Mouse (Mus musculus) heart, postnatal 10 days (tissue): ENCODE measurements around the gene Slc16a5. TPM values are rescaled to one million over a fixed set of nuclear protein-coding genes. Genes with fewer than 3 reads are reported as not detected.

ENCODE experiments used
- DNase-seq, 2 experiments: peaks; one replicate each; pipeline ENCODE4 v3.0.0; 2021
- intact Hi-C: fragments of 180-260 bp; cut with DNase I; formaldehyde crosslinking; loops from one replicate; pipeline ENCODE4 v1.15.1; 2025
- microRNA-seq, 2 experiments: library from miRNA; unstranded; fragments of <30 nt; microRNA quantifications; one replicate each; pipeline ENCODE4 v1.2.0; 2022
- total RNA-seq, 2 experiments: library from RNA; stranded (reverse); gene quantifications; 2 replicates each; pipeline ENCODE4 v1.2.3; 2021

Slc16a5 gene
- total RNA-seq, 2 experiments from 2014 or later: 0.15 to 0.57 TPM

DNA sequence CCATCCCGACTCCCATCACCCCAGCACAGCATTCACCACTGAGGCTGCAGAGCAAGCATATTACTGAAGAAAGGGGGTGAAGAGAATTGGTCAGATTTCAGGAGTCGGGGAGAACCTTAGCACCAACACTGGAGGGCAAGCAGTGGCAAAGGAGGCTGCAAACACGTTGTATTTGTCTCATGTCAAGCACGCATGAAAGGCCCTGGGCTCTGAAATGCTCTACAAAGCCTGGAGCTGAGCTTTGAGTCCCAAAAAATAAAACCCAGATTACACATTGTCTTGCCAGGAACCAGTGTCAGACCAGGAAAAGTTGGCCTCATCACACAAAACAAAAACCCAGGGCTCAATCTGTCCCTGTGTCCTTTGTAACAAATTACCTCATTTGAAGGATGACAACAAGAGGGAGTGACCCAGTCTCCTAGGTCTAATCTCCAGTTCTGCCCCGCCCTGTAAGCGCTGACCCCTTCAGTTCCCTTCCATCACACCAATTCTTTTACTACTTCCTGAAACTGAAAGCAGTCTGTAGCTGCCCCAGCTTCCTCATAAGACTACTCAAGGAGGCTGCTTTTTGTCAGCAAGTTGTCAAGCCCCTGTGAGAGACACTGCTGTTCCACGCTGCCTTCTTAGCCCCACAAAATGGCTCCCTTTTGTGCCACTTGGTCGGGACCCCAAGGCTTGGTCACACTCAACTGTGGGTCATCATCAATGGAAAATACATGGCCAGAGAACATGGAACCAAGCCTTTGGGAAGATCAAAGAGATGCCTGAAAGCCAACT, 50.3 kb downstream of the Slc16a5 start:
- peak; percentile 56 to 62 for DNase-seq

DNA sequence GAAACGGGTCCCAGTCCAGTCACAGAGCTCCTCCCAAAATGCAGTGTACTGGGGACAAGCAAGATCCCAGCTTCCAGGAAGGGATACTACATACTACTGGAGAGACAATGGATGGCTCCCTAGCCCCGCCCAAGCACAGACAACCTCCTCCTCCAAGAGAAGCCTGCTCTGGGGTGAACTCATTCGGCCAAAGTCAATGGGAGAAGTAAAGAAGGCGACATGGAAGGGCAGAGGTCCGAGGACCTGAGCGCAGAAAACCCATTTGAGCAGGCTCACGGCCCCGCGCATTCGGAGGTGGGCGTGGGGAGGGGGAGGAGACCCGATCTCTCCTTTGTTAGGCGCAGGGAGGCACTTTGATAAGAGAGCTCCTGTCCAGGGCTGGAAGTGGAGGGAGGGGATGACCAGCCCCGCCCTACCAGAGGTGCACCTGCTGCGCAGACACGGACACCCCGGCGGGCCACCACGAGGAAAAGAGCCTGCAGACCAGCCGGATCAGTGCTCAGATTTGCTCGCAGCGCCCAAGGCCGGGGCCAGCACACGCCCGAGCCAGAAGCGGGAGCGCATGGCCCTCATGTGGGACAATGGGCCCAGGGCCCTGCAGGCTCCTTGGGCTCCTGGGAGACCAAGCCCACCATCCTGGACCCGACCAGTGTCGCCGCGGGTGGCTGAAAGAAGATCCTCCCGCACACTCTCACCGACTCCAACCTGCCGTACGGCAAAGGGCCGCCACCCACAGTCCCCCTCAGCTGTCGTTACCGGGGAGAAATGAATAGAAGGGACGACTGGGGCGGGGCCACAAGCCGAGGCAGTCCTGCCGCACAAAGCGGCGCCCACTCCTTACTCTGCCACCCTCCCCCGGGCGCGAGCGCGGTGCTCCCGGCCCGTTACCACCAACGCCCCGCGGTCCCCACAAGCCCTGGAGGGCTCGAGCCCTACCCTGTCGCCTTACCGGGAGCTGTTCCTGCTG, 51.3 kb downstream of the Slc16a5 start:
- peak; percentile 57 to 62 for DNase-seq
- intact Hi-C loops: loop anchor here (2.0 kb wide), 1 partner anchor 21 kb away; no protein-coding TSS in a partner anchor

More for the DNA sequence above, 50.3 kb downstream of the Slc16a5 start:
- intact Hi-C loops: no loop called here

DNA sequence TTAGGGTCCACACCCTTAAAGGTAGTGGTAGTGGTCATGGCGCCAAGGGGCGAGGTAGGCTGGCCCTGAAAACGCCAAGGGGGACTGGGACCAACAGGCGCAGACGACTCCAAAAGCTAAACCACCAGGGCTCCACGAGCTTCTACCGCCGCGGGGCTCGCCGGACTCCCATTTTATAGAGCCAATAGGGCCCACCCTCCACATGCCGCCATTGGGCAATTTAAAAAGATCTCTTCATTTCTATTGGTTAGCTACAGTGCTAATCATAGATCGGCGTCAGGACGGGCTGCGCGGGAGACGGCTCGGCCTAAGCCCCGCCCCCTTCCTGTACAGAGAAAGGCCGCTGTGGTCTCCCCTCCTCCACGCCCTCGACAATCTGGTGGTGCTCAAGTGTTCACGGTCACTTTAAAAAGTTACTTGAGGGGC, 52.0 kb downstream of the Slc16a5 start, which contains the start of gene Jpt1:
Gene Jpt1, minus strand, starts transcription at position 150 of the 426 bp plus-strand sequence.
- DNase-seq: peak; percentile 99
- intact Hi-C loops: loop anchor here (2.0 kb wide), 1 partner anchor 21 kb away; no protein-coding TSS in a partner anchor

DNA sequence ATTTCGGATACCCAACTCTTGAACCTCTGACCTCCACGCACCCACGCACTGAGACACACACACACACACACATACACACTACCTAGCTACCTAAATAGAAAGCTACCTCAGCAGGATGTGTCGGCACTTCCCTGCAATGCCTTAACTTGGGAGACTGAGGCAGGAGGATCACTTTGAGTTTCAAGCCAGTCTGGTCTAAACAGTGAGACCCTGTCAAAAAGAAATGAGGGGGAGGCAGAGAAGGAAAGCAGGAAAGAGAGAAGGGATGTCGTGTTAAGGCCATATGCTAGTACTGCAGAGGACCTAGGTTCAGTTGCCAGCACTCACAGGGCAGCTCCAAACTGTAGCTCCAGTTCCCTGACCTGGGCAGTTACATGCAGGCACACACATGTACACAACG, 52.7 kb downstream of the Slc16a5 start:
- intact Hi-C loops: loop anchor here (2.0 kb wide), 1 partner anchor 20 kb away; no protein-coding TSS in a partner anchor
- no peak for DNase-seq

DNA sequence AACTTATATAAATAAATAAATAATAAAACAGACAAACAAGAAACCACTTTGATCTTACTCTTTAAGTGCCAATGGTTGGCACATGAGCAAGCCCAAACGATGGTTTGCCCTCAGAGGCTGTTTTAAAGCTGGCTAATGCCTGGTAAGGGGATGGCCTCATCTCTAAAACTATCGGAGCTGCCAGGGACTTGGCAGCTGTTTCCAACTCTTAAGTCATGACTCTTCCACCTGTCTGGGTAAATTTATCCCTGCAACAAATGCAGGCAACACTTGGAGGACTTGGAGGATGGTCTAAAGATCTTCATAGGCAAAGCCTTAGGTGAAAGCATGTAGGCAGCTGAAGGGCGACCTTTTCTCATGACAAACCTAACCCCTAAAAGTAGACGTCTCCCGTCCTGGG, 54.7 kb downstream of the Slc16a5 start:
- intact Hi-C loops: no loop called here
- no peak for DNase-seq

DNA sequence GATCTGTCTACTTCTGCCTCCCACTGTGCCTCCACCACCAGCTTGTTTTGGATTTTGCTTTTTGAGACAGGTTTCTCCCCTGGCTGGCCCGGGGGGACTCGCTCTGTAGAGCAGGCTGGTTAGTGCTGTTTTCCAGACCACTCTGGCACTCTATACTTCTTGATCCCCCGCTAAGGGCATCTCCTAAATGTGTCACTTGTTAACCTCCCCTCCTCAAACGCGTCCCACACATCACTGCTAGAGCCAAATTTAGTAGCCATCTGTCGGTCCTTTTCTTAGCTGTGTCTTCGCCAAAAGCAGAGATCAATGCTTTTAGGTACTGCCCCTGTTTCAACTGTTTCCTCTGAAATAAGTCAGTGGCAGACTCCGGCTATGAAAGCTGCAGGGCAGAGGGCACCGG, 56.4 kb downstream of the Slc16a5 start:
- no peak for DNase-seq

DNA sequence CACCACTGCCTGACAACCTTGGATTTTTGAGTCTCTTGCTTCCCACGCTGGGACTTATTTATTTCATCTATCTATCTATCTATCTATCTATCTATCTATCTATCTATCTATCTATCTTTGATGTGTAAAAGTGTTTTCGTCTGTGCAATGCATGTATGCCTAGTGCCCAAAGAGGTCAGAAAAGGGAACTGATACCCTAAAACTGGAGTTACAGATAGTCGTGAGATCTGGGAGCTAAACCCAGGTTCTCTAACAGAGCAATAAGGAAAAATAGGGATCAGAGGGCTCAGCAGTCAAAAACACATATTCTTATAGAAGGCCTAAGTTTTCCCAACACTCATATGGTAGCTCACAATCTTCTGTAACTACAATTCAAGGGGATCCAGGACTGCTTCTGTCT, 57.3 kb downstream of the Slc16a5 start:
- no peak for DNase-seq
- intact Hi-C loops: no loop called here

More for the DNA sequence above, 56.4 kb downstream of the Slc16a5 start:
- intact Hi-C loops: no loop called here

DNA sequence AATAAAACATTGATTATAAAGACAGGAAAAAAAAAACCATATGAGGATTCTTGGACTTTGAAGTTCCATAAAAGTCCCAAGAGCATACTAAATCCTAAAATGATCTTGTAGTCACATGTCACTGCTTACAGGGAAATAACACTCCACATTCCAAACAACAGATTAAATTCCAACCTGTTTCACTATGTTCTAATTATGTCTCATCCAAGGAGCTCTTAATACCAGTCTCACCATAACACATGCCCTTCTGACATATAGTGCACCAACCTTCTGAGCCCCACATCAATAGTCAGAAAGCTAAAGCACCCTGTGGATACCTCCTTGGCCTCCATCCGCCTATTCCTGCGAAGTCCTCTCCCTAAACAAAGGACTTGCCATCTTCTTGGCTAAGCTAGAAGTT, 57.9 kb downstream of the Slc16a5 start:
- DNase-seq: peak in 1 of 2 experiments; percentile 44
- intact Hi-C loops: no loop called here

DNA sequence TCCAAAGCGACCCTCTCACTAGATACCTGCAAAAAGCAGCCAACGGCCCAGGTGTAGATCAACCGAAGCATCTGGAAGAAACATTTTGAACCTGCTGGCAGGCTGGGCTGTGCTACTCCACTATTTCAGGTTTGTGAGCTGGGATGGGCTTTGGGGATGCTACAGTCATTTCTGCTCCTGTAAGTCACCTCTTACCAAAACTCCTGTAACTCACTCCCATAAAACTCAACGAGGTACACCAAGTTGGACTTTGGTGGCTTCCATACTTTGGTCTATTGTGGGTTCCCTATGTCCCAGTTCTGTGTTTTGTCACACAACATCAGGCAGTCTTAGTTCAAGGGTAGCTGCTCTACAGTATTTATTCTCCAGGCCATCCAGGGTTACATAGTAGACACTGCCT, 58.8 kb downstream of the Slc16a5 start:
- intact Hi-C loops: no loop called here
- no peak for DNase-seq

DNA sequence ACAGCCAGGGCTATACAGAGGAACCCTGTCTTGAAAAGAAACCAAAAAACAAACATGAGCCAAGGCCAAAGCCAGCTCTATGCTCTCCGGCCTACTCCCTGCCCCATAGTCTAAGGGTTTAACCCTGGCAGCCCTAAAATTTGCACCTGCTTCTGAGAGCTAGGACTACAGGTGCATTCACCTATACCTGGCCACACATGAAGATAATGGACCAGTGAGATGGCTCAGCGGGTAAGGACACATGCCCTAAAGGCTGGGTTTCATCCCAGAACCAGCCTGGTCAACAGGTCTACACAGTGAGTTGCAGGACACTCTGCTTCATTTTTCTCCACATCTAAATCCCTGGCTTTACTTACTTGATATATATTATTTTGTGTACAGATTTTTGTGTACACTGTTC, 60.0 kb downstream of the Slc16a5 start:
- no peak for DNase-seq
- intact Hi-C loops: no loop called here

DNA sequence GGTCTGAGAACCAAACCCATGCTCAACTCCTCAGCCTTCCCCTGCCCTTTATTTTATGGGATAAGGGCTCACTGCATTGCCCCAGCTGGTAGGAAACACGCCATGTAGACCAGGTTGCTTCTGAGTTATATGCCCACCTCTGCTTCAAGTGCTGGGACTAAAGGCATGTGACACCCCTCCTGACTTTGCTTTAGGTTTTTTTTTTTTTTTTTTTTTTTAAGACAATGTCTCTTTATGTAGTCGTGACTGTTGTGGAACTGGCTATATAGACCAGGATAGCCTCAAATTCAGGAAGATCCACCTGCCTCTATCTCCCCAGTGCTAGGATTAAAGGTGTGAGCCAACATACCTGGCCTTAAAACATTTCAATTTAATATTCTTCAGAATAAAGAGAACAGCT, 60.4 kb downstream of the Slc16a5 start:
- no peak for DNase-seq
- intact Hi-C loops: no loop called here

Small RNA genes within 50 kb of the gene (microRNA-seq; reads per million reads assigned to microRNA genes)
- gene Mir3968: 0.35 to 0.47 reads per million in 2 experiments

Other genes with a start within 250 kb of the Slc16a5 start
- not detected for gene Grin2c, start 195.2 kb upstream of the Slc16a5 start, total RNA-seq
- gene Fdxr, start 185.4 kb upstream of the Slc16a5 start, total RNA-seq: 1 to 10 TPM; 7.7 to 9.1 TPM
- gene Fads6, start 164.8 kb upstream of the Slc16a5 start, total RNA-seq: 1 to 10 TPM in 1 of 2 experiments, under 1 TPM in 1; 0.89 to 1.2 TPM
- gene Otop2, start 155.3 kb upstream of the Slc16a5 start, total RNA-seq: not detected
- gene Ush1g, start 140.4 kb upstream of the Slc16a5 start, total RNA-seq: under 1 TPM; 0.07 to 0.12 TPM
- gene Otop3, start 127.7 kb upstream of the Slc16a5 start, total RNA-seq: not detected
- gene Hid1, start 94.7 kb upstream of the Slc16a5 start, total RNA-seq: 1 to 10 TPM; 6.9 to 7.1 TPM
- 10 to 100 TPM; 13.9 to 16.8 TPM for gene Cdr2l, start 80.6 kb upstream of the Slc16a5 start, total RNA-seq
- 100 to 1,000 TPM; 144 to 150 TPM for gene Mrpl58, start 58.7 kb upstream of the Slc16a5 start, total RNA-seq
- gene Atp5h, start 42.5 kb upstream of the Slc16a5 start, total RNA-seq: 1,000 to 10,000 TPM; 1,980 to 2,006 TPM
- 10 to 100 TPM; 22.7 to 26.7 TPM for gene Kctd2, start 42.3 kb upstream of the Slc16a5 start, total RNA-seq
- not detected for gene Trim80, start 21.9 kb upstream of the Slc16a5 start, total RNA-seq
- gene Armc7, start 13.2 kb downstream of the Slc16a5 start, total RNA-seq: 1 to 10 TPM; 2.3 to 2.6 TPM
- 10 to 100 TPM; 24.6 to 26.7 TPM for gene Nt5c, start 29.4 kb downstream of the Slc16a5 start, total RNA-seq
- gene Jpt1, start 51.9 kb downstream of the Slc16a5 start, total RNA-seq: 100 to 1,000 TPM; 338 to 393 TPM
- gene Sumo2, start 73.8 kb downstream of the Slc16a5 start, total RNA-seq: 100 to 1,000 TPM; 217 to 251 TPM
- 10 to 100 TPM; 27.0 to 28.1 TPM for gene Nup85, start 102.0 kb downstream of the Slc16a5 start, total RNA-seq
- 10 to 100 TPM; 60.2 to 72.5 TPM for gene Mrps7, start 141.5 kb downstream of the Slc16a5 start, total RNA-seq
- gene Gga3, start 141.6 kb downstream of the Slc16a5 start, total RNA-seq: 10 to 100 TPM; 17.9 to 21.0 TPM
- gene Mif4gd, start 150.5 kb downstream of the Slc16a5 start, total RNA-seq: 10 to 100 TPM; 37.6 to 38.8 TPM
- gene Slc25a19, start 165.8 kb downstream of the Slc16a5 start, total RNA-seq: 10 to 100 TPM; 40.3 to 41.1 TPM
- 100 to 1,000 TPM; 122 to 144 TPM for gene Grb2, start 246.1 kb downstream of the Slc16a5 start, total RNA-seq